Mouse (Mus musculus) CH12.LX (cell line): ENCODE results near the gene Alcam. TPM values are rescaled to one million over a fixed set of nuclear protein-coding genes. Genes with fewer than 3 reads are reported as not detected.

Source experiments
- DNase-seq: peaks from one replicate; pipeline ENCODE4 v3.0.0-alpha.2; 2013; ENCODE audit errors: extremely low read depth
- H3K27ac ChIP-seq: 2 replicates; pipeline ENCODE4 v1.5.1; 2012; ENCODE audit warnings: low read depth, mild to moderate bottlenecking, control low read depth, moderate library complexity; ENCODE audit not compliant: insufficient read depth
- H3K27me3 ChIP-seq: replicated peaks from 2 replicates; pipeline ENCODE3; 2012; ENCODE audit warnings: inconsistent platforms
- H3K36me3 ChIP-seq, 2 experiments: replicated peaks in 1 of 2; 2 replicates each; pipeline versions ENCODE3 to v1.6.1; 2012; ENCODE audit warnings: inconsistent platforms in 1 of 2, low read length in 1 of 2, mild to moderate bottlenecking in 1 of 2, mixed read lengths in 1 of 2, moderate library complexity in 1 of 2; ENCODE audit not compliant: control insufficient read depth in 1 of 2, insufficient read depth in 1 of 2
- H3K4me1 ChIP-seq, 2 experiments: 2 replicates each; pipeline ENCODE4 v1.6.1; 2012; ENCODE audit warnings: inconsistent platforms in 1 of 2, moderate library complexity in 1 of 2; ENCODE audit not compliant: insufficient read depth in 2 of 2, control insufficient read depth in 1 of 2
- H3K4me2 ChIP-seq: 2 replicates; pipeline ENCODE4 v1.6.1; 2012; ENCODE audit warnings: low read depth, mild to moderate bottlenecking, control low read depth; ENCODE audit not compliant: poor library complexity, insufficient read depth, severe bottlenecking
- H3K4me3 ChIP-seq, 3 experiments: fragments of 150-350 bp in 1 of 3; sonication (generic) in 1 of 3; replicated peaks in 1 of 3; 2 replicates each; pipeline versions ENCODE3 to v1.5.1; 2011 to 2012; ENCODE audit warnings: low read depth in 2 of 3, low read length in 2 of 3, mild to moderate bottlenecking in 2 of 3, moderate library complexity in 2 of 3, control low read depth in 1 of 3, improper control_type of control experiment in 1 of 3, inconsistent platforms in 1 of 3, mixed read lengths in 1 of 3; ENCODE audit not compliant: poor library complexity in 1 of 3
- H3K79me2 ChIP-seq: replicated peaks from 2 replicates; pipeline ENCODE4 v1.6.1; 2012; ENCODE audit warnings: mild to moderate bottlenecking, moderate library complexity; ENCODE audit not compliant: control insufficient read depth, poor library complexity, insufficient read depth, severe bottlenecking; ENCODE audit errors: extremely low read depth
- H3K9ac ChIP-seq: 2 replicates; pipeline ENCODE4 v1.6.1; 2012; ENCODE audit warnings: low read depth, mild to moderate bottlenecking, control low read depth, moderate library complexity; ENCODE audit not compliant: insufficient read depth
- H3K9me3 ChIP-seq: replicated peaks from 2 replicates; pipeline ENCODE3; 2012; ENCODE audit warnings: low read length, inconsistent platforms, mixed read lengths
- CHD2 ChIP-seq: IDR thresholded peaks from 2 replicates; pipeline ENCODE4 v1.6.1; 2011; ENCODE audit warnings: low read length, improper control_type of control experiment
- CTCF ChIP-seq, 2 experiments: IDR thresholded peaks in 1 of 2; conservative IDR thresholded peaks in 1 of 2; 2 replicates each; pipeline ENCODE4 v1.5.1; 2011 to 2012; ENCODE audit warnings: low read depth in 2 of 2, low read length in 2 of 2, improper control_type of control experiment in 1 of 2, inconsistent platforms in 1 of 2, mild to moderate bottlenecking in 1 of 2, moderate library complexity in 1 of 2
- ELF1 ChIP-seq: IDR thresholded peaks from 2 replicates; pipeline ENCODE4 v1.6.1; 2014; ENCODE audit warnings: low read depth, mild to moderate bottlenecking, inconsistent platforms, low read length, improper control_type of control experiment
- EP300 ChIP-seq: IDR thresholded peaks from 2 replicates; pipeline ENCODE4 v1.6.1; 2011; ENCODE audit warnings: low read length, improper control_type of control experiment
- ETS1 ChIP-seq: conservative IDR thresholded peaks from 2 replicates; pipeline ENCODE4 v1.6.1; 2012; ENCODE audit warnings: low read depth, mild to moderate bottlenecking, inconsistent platforms, low read length, improper control_type of control experiment, moderate library complexity
- GABPA ChIP-seq: IDR thresholded peaks from 2 replicates; pipeline ENCODE4 v1.6.1; 2012; ENCODE audit warnings: low read depth, low read length, improper control_type of control experiment, inconsistent platforms; ENCODE audit not compliant: insufficient replicate concordance
- HCFC1 ChIP-seq: IDR thresholded peaks from 2 replicates; pipeline ENCODE4 v1.6.1; 2012; ENCODE audit warnings: low read depth, mild to moderate bottlenecking, inconsistent platforms, low read length, improper control_type of control experiment
- IRF4 ChIP-seq: IDR thresholded peaks from 2 replicates; pipeline ENCODE4 v1.6.1; 2014; ENCODE audit warnings: low read depth, mild to moderate bottlenecking, inconsistent platforms, low read length, improper control_type of control experiment
- JUN ChIP-seq: IDR thresholded peaks from 2 replicates; pipeline ENCODE4 v1.6.1; 2011; ENCODE audit warnings: low read depth, mild to moderate bottlenecking, low read length, improper control_type of control experiment, moderate library complexity; ENCODE audit not compliant: insufficient read depth
- JUND ChIP-seq: conservative IDR thresholded peaks from 2 replicates; pipeline ENCODE4 v1.6.1; 2011; ENCODE audit warnings: low read depth, low read length, improper control_type of control experiment
- KAT2A ChIP-seq: IDR thresholded peaks from 2 replicates; pipeline ENCODE4 v1.6.1; 2012; ENCODE audit warnings: low read length, improper control_type of control experiment, inconsistent platforms; ENCODE audit not compliant: insufficient replicate concordance
- MAFK ChIP-seq: IDR thresholded peaks from 2 replicates; pipeline ENCODE4 v1.6.1; 2011; ENCODE audit warnings: low read length, improper control_type of control experiment; ENCODE audit not compliant: insufficient replicate concordance
- MAX ChIP-seq: IDR thresholded peaks from 2 replicates; pipeline ENCODE4 v1.6.1; 2011; ENCODE audit warnings: low read length, improper control_type of control experiment
- MAZ ChIP-seq: IDR thresholded peaks from 2 replicates; pipeline ENCODE4 v1.6.1; 2012; ENCODE audit warnings: low read depth, mild to moderate bottlenecking, inconsistent platforms, low read length, improper control_type of control experiment, moderate library complexity
- NELFE ChIP-seq: IDR thresholded peaks from 2 replicates; pipeline ENCODE4 v1.6.1; 2011; ENCODE audit warnings: low read depth, low read length, improper control_type of control experiment
- NRF1 ChIP-seq: IDR thresholded peaks from 2 replicates; pipeline ENCODE4 v1.6.1; 2014; ENCODE audit warnings: low read depth, mild to moderate bottlenecking, inconsistent platforms, low read length, improper control_type of control experiment, moderate library complexity
- PAX5 ChIP-seq: IDR thresholded peaks from 2 replicates; pipeline ENCODE4 v1.6.1; 2012; ENCODE audit warnings: low read length, inconsistent platforms, mixed read lengths
- POLR2A ChIP-seq: IDR thresholded peaks from 2 replicates; pipeline ENCODE4 v1.6.1; 2011; ENCODE audit warnings: low read depth, mild to moderate bottlenecking, improper control_type of control experiment, low read length
- RAD21 ChIP-seq: IDR thresholded peaks from 2 replicates; pipeline ENCODE4 v1.6.1; 2011; ENCODE audit warnings: low read depth, mild to moderate bottlenecking, low read length, improper control_type of control experiment, moderate library complexity
- RCOR1 ChIP-seq: conservative IDR thresholded peaks from 2 replicates; pipeline ENCODE4 v1.6.1; 2012; ENCODE audit warnings: low read depth, mild to moderate bottlenecking, inconsistent platforms, low read length, improper control_type of control experiment
- SIN3A ChIP-seq: IDR thresholded peaks from 2 replicates; pipeline ENCODE4 v1.6.1; 2012; ENCODE audit warnings: low read length, improper control_type of control experiment, inconsistent platforms
- SMC3 ChIP-seq: IDR thresholded peaks from 2 replicates; pipeline ENCODE4 v1.6.1; 2011; ENCODE audit warnings: low read depth, low read length, improper control_type of control experiment
- TBP ChIP-seq: conservative IDR thresholded peaks from 2 replicates; pipeline ENCODE4 v1.6.1; 2011; ENCODE audit warnings: low read depth, low read length, improper control_type of control experiment
- TCF12 ChIP-seq: IDR thresholded peaks from 2 replicates; pipeline ENCODE4 v1.6.1; 2014; ENCODE audit warnings: low read depth, mild to moderate bottlenecking, inconsistent platforms, low read length, improper control_type of control experiment
- UBTF ChIP-seq: IDR thresholded peaks from 2 replicates; pipeline ENCODE4 v1.6.1; 2012; ENCODE audit warnings: low read depth, mild to moderate bottlenecking, inconsistent platforms, low read length, improper control_type of control experiment, moderate library complexity
- USF1 ChIP-seq: IDR thresholded peaks from 2 replicates; pipeline ENCODE4 v1.6.1; 2014; ENCODE audit warnings: low read depth, mild to moderate bottlenecking, inconsistent platforms, low read length, improper control_type of control experiment
- USF2 ChIP-seq: conservative IDR thresholded peaks from 2 replicates; pipeline ENCODE4 v1.6.1; 2011; ENCODE audit warnings: low read depth, low read length, improper control_type of control experiment
- ZC3H11A ChIP-seq: IDR thresholded peaks from 2 replicates; pipeline ENCODE4 v1.6.1; 2012; ENCODE audit warnings: low read depth, mild to moderate bottlenecking, inconsistent platforms, low read length, improper control_type of control experiment
- ZKSCAN1 ChIP-seq: IDR thresholded peaks from 2 replicates; pipeline ENCODE4 v1.6.1; 2012; ENCODE audit warnings: low read depth, inconsistent platforms, low read length, improper control_type of control experiment, borderline replicate concordance
- ZNF384 ChIP-seq: IDR thresholded peaks from 2 replicates; pipeline ENCODE4 v1.6.1; 2012; ENCODE audit warnings: low read depth, low read length, improper control_type of control experiment, inconsistent platforms
- dilution Hi-C: fragments of 300-500 bp; cut with MboI; formaldehyde crosslinking; loops from 2 replicates; pipeline ENCODE4 v1.14.3; 2020; ENCODE audit warnings: low sequenced_read_pairs; ENCODE audit not compliant: extremely low pct_unique_long_range_greater_than_20kb, extremely low pct_ligation_motif_present
- in situ Hi-C: fragments of 300-500 bp; cut with MboI; formaldehyde crosslinking; loops from 3 replicates; pipeline ENCODE4 v1.14.3; 2019; ENCODE audit warnings: low sequenced_read_pairs, low pct_ligation_motif_present, low pct_unique_long_range_greater_than_20kb, mixed read lengths
- polyA plus RNA-seq: library from polyadenylated mRNA; unstranded; fragments of >175 nt; gene quantifications from 2 replicates; pipeline ENCODE4 v1.2.1, GENCODE M21; 2012; ENCODE audit warnings: low read depth; ENCODE audit not compliant: insufficient read length
- total RNA-seq, 2 experiments: library from RNA; depleted of rRNA; stranded (reverse); fragments of 300-350 nt in 1 of 2; fragments of >200 nt in 1 of 2; gene quantifications; 2 replicates each; pipeline ENCODE4 v1.2.3; 2012 to 2014

Alcam gene
- total and polyA plus RNA-seq, 3 experiments: 26.3 to 56.7 (median 54.6) TPM

- Histone ChIP-seq H3K27me3 (no peaks in the 10 kb centered on the region), H3K27ac (peak overlapping the region; percentile 70), H3K4me3 (peak overlapping the region in 1 of 3 experiments; percentile 23), H3K9me3 (no peaks in the 10 kb centered on the region), H3K4me2 (peak overlapping the region; percentile 77), H3K79me2 (peaks cover 5% of the 10 kb centered on the region; the same call in 1 of the 2 replicates), H3K36me3 (peaks cover 0 to 2% of the 10 kb centered on the region in 2 experiments), H3K9ac (peak overlapping the region; percentile 54), H3K4me1 (peaks cover 8 to 44% of the 10 kb centered on the region in 2 experiments)
- TF ChIP-seq NELFE: no peak
- TF ChIP-seq USF2: no peak
- TF ChIP-seq IRF4: 0 out of 2 replicates have a peak, but pooled peaks have one; percentile 23
- no peak for TF ChIP-seq CTCF (conservative IDR thresholded peaks at IDR 0.05 in 1 of 2, IDR thresholded peaks at IDR 0.05 in 1 of 2; ENCODE audit: low read depth in 2 of 2, low read length in 2 of 2)
- no peak for TF ChIP-seq RCOR1
- TF ChIP-seq KAT2A: no peak
- no peak for TF ChIP-seq ZKSCAN1
- TF ChIP-seq CHD2: no peak
- 0 out of 2 replicates have a peak, but pooled peaks have one; percentile 8 for TF ChIP-seq ETS1
- 0 out of 2 replicates have a peak, but pooled peaks have one; percentile 17 for TF ChIP-seq TBP
- TF ChIP-seq NRF1: no peak
- TF ChIP-seq USF1: no peak
- no peak for TF ChIP-seq JUN
- TF ChIP-seq EP300: peak; percentile 44; the same call in 1 of the 2 replicates
- no peak for TF ChIP-seq POLR2A
- TF ChIP-seq JUND: peak; percentile 66
- no peak for TF ChIP-seq PAX5
- TF ChIP-seq SIN3A: no peak
- TF ChIP-seq HCFC1: no peak
- no peak for TF ChIP-seq MAX
- no peak for TF ChIP-seq GABPA
- no peak for TF ChIP-seq RAD21
- no peak for TF ChIP-seq ZC3H11A
- TF ChIP-seq MAFK: no peak
- TF ChIP-seq SMC3: no peak
- TF ChIP-seq ELF1: no peak
- no peak for TF ChIP-seq MAZ
- no peak for TF ChIP-seq ZNF384
- TF ChIP-seq UBTF: no peak
- TF ChIP-seq TCF12: no peak
- dilution Hi-C loops: no loop called here
- DNase-seq: no peak
- in situ Hi-C loops: no loop called here
Measured at GRCm38 (mm10) chr16:52342694-52343466, 111.0 kb downstream of the Alcam start.
